Mouse (Mus musculus): ENCODE measurements at regions not wholly inside any gene's neighbourhood (a gene's known extent, or its start where the extent isn't known, plus 50 kb on each side); places are given as distances from the start of the nearest gene placed in this dataset.

DNA sequence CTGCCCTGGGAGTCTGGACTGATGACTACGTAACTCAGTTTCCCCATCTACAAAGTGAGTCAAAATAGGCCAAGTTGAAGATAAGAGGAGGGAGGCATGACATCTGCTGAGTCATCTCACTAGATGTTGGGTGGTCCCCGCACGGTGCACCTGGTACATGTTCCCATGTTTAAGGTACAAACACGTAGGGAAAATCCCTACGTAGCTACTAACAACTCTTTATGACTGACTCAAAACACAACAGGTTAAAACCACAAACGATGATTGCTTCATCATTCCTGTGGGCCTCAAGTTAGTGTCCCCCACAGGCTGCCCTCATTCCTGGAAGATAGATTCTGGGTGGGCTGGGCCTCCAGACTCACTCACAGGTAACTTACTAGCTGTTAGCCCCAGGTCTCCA, 107.7 kb downstream of the Sox9 start:
- no peak for TF ChIP-seq CTCF (conservative IDR thresholded peaks at IDR 0.05; ENCODE audit: low read length)
- no peak for TF ChIP-seq POU5F1 (IDR thresholded peaks at IDR 0.05; ENCODE audit: borderline replicate concordance, low read length)
